Mouse (Mus musculus): ENCODE results near the gene Gm5414.

DNA sequence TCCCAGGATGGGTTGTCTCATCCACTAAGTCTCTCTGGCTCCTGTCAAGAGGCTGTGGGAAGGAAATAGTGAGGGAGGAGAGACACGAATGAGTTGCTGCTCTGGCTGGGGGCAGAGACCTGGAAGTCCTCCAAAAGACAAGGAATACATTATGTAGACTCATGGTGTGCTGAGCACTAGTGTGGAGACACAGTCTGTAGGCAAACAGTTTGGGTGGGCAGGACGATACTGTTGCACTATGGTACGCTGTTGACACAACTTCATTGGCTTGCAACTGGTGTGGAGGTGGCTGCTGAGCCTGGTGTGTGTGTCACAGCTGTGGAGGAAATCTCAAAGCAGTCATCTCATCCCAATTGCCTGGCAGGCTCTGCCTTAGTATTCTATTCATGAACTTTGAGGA lies 46.3 kb downstream of the Gm5414 start:
- no peak for TF ChIP-seq CTCF (IDR thresholded peaks at IDR 0.05; ENCODE audit: low read depth, low read length)
- no peak for TF ChIP-seq POLR2A (IDR thresholded peaks at IDR 0.05; ENCODE audit: extremely low read depth, insufficient read depth, low read length)

Measured in liver, adult 2 months (tissue).